Mouse (Mus musculus) liver, embryonic 15.5 days (tissue): ENCODE measurements around the gene Tas2r138. TPM values are rescaled to one million over a fixed set of nuclear protein-coding genes. Genes with fewer than 3 reads are reported as not detected.

Source experiments
- polyA plus RNA-seq: library from polyadenylated mRNA; unstranded; fragments of >200 nt; fragmentation: Nextera tagmentation; extraction: Ambion mirVana; gene quantifications from 2 replicates; pipeline ENCODE4 v1.2.1, GENCODE M21; 2015

Gene Tas2r138
- polyA plus RNA-seq, 1 experiment from 2014 or later: not detected

Other genes starting within 250 kb of the Tas2r138 start
- gene E330009J07Rik, start 177.2 kb downstream of the Tas2r138 start, polyA plus RNA-seq: 1.7 and 2.2 TPM in 2 replicates
- not detected in 2 replicates for gene Wee2, start 174.2 kb downstream of the Tas2r138 start, polyA plus RNA-seq
- gene Ssbp1, start 142.0 kb downstream of the Tas2r138 start, polyA plus RNA-seq: 45.7 and 53.0 TPM in 2 replicates
- not detected in 2 replicates for gene Tas2r137, start 122.1 kb downstream of the Tas2r138 start, polyA plus RNA-seq
- gene Tas2r108, start 119.8 kb downstream of the Tas2r138 start, polyA plus RNA-seq: not detected in 2 replicates
- not detected in 2 replicates for gene Prss37, start 93.8 kb downstream of the Tas2r138 start, polyA plus RNA-seq
- not detected in 2 replicates for gene Olfr461, start 58.3 kb downstream of the Tas2r138 start, polyA plus RNA-seq
- gene Olfr460, start 43.8 kb downstream of the Tas2r138 start, polyA plus RNA-seq: not detected in 2 replicates
- 10.3 and 11.1 TPM in 2 replicates for gene Clec5a, start 27.5 kb downstream of the Tas2r138 start, polyA plus RNA-seq
- gene Mgam, start 15.5 kb upstream of the Tas2r138 start, polyA plus RNA-seq: 1.7 and 2.1 TPM in 2 replicates